Mouse (Mus musculus): ENCODE results near the gene Osgin1.

DNA sequence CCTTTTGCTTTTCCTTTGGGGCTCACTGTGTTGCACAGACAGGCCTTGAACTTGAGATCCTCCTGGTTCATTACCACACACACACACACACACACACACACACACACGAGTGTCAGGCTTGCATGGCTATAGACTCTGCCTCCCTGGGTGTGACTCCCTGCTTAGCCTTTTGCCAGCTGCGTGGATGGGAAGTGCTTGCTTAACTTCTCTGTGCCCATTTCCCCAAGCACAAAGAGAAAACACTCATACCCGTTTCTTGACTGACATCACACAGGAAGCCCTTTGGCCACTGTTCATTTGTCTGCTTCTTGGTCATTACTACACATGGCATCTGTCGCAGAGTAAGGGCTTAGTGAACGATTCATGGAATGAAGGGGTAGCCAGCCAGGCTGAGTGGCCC, 8.1 kb downstream of the Osgin1 start:
- TF ChIP-seq CTCF (IDR thresholded peaks at IDR 0.05; ENCODE audit: low read depth) (0 out of 2 replicates have a peak, but pooled peaks have one; percentile 1), EP300 (IDR thresholded peaks at IDR 0.05; ENCODE audit: low read depth) (no peak)

Data from liver, embryonic 14.5 days (tissue).